Mouse (Mus musculus) T-helper 17 cell (primary cell): Measurements from ENCODE around the gene Zfp874b.
"Not testable (repeated sequence)": the region's sequence is repeated elsewhere in the genome, so short reads cannot be mapped to it uniquely, and the experiment has no call there.

Experiments
- in situ Hi-C, 2 experiments: fragments of 300-600 bp; cut with MboI, MseI; formaldehyde crosslinking; loops; 1 replicate in 1 of 2; 2 replicates in 1 of 2; pipeline ENCODE4 v1.15.1; 2025; ENCODE audit warnings: high pct_unique_total_duplicates in 2 of 2

Gene Zfp874b

DNA sequence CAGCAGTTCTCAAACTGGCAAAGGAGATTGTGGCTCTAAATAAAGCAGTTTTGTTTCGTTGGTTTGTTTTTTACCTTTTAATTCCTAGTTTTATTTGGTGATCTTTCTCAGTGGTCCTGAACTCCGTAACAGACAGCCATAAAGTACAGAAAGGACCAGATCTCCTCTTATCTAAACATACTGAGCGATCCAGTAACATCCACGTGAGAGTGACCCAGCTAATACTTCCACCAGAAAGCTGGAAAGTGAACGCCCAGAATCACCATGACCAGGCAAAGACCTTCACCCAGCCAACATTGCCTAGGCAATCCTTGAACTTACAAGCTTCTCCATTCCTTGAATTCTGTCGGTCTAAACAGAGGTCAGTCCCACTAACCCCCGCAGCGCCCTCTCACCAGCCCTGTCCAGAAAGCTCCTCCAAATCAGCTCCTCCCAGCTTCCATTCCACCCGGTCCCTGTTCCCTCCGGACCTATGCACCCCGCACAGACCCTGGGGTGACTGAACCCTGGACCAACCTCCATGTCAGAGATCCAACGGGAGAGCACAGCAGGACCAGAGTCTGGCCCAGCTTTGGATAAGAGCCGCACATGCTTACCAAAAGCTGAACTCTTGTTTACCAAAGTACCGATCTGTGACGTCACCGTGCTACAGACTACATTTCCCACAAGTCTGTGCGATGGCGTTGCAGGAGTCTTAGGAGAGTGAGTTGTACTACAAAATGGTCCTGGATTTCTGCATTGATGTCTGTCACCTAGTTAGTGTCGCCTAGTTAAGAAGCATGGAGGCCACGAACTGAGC lies at the start of gene Zfp874b:
Zfp874b (minus strand) TSS at position 634 of the 799 bp plus-strand sequence.
- in situ Hi-C loops = no loop called here

GRCm38 (mm10) chr13:67527049-67527730 lies 43.1 kb upstream of the Zfp874b start:
- in situ Hi-C loops = loop anchor here in 1 of 2 experiments (10.0 to 25.0 kb wide), 2 partner anchors 615 to 1978 kb away; partner anchors contain the start of gene Gm10767

- in situ Hi-C loops = loop anchor here in 1 of 2 experiments (10.0 to 25.0 kb wide), 2 partner anchors 614 to 1979 kb away; partner anchors contain the start of gene Gm10767
These were observed 41.8 kb upstream of the Zfp874b start, which contains the start of the genes Gm26965 and Zfp87 for GRCm38 (mm10) chr13:67525753-67526410. Gm26965 (minus strand) TSS chr13:67526151. Zfp87 (minus strand) TSS chr13:67526177.

- in situ Hi-C loops = no loop called here
These were observed 16.9 kb upstream of the Zfp874b start for GRCm38 (mm10) chr13:67500908-67501307.

DNA sequence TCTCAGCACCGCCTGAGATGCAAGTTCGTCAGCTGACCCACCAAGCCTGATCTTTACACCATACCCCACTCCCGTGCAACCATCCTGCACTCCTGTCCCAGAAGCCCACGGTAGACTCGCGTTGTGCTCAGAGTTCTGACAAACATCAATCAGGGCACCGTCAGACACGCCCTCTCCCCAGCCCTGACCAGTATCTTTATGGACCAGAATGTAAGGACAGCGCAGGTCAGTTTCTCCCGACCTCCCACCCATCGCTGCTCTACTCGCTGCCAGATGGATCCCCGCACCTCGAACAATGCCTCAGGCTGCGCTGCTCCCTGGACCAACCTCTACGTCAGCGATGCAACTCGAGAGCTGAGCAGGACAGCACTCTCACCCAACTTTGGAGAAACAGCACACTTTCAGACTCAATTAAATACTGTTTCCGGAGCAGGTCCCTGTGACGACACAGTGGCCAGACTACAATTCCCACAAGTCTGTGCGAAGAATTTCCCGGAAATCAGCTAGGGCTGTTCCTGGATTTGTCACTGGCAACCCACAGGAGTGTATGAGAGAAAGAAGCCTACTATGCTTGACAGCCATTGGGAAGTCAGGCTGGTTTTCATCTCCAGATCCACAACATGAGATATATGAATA lies 16.1 kb upstream of the Zfp874b start, which contains the start of gene Zfp58:
Zfp58 (minus strand) TSS at position 472 of the 636 bp plus-strand sequence.
- in situ Hi-C loops = no loop called here

- in situ Hi-C loops = no loop called here
These were observed 11.6 kb upstream of the Zfp874b start for GRCm38 (mm10) chr13:67495631-67496030.

- in situ Hi-C loops = no loop called here
These were observed 360 bp upstream of the Zfp874b start for GRCm38 (mm10) chr13:67484424-67484811.

- in situ Hi-C loops = no loop called here
These were observed 2.5 kb downstream of the Zfp874b start for GRCm38 (mm10) chr13:67481528-67481927.

DNA sequence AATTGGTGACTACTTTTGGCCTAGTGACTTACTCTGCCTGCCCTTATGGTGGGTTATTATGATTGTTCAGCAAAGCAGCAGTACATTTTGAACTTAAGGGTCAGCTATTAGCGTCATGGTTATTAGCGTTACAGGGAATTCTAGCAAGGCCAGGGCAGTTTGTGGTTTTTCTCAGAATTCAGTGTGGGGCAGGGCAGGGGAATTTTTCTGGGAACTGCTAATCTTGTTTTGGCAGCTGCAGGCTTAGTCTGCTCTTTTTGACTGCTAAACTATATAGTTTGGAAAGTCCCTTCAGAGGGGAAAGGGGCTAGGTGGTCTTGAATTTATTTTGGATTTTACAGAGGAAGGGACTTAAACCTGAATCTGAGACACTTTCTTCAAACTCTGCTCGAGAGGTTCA lies 14.8 kb downstream of the Zfp874b start:
- in situ Hi-C loops = no loop called here

DNA sequence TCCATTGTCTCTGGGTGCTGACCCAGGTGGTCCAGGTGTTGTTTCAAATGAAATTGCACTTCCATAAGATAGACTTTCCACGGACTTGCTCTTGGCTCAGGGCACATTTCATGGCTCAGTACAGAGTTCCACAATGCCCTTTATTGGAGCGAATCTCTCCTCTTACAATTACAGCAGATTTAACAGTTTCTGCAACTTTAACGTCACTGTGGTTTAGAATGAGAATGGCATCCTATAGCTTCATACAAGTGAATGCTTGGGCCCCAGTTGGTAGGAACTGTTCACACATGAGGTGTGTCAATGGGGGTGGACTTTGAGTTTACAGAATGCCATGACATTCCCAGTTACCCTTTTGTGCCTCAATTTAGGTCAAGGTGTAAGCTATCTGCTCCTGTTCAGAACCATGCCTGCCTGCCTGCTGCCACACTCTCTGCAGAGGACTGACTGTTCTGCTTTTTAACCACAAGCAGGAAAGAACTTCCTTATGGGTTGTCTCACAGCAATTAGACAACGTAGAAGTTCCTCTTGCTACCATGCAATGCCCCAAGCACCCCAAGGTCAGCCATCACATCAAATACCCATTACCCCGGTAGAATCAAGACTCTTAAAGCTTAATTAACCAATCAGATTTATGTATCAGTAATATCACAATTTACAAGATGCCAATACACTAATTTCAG lies 20.4 kb downstream of the Zfp874b start:
- in situ Hi-C loops = not testable (repeated sequence)

- in situ Hi-C loops = no loop called here
These were observed 32.1 kb downstream of the Zfp874b start for GRCm38 (mm10) chr13:67452021-67452309.

- in situ Hi-C loops = no loop called here
These were observed 32.7 kb downstream of the Zfp874b start, which contains the start of gene Zfp874a for GRCm38 (mm10) chr13:67451172-67452020. Zfp874a (minus strand) TSS chr13:67451624.

DNA sequence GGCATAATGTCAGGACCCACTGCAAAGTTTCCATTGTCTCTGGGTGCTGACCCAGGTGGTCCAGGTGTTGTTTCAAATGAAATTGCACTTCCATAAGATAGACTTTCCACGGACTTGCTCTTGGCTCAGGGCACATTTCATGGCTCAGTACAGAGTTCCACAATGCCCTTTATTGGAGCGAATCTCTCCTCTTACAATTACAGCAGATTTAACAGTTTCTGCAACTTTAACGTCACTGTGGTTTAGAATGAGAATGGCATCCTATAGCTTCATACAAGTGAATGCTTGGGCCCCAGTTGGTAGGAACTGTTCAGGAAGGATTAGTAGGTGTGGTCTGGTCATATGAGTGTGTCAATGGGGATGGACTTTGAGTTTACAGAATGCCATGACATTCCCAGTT lies 47.0 kb downstream of the Zfp874b start:
- in situ Hi-C loops = not testable (repeated sequence)

DNA sequence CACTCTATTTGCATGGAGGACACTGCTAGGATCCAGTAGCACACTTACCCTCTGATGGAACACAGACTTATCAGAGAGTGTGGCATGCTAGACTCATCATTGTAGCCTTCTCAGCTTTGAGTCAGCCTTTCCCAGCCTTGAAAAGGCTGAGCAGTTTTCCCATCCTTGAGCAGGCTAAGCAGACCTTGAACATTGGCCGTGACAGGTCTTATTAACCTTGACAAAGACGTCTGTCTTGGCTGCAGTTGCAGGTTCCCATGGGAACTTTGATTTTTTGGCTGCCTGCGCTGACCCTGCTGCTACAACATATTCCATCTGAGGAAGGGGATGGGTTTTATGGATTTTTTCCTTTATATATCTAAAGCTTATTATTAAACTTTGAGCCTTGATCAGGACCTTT lies 55.9 kb downstream of the Zfp874b start:
- in situ Hi-C loops = no loop called here

GRCm38 (mm10) chr13:67425699-67426098 lies 58.4 kb downstream of the Zfp874b start:
- in situ Hi-C loops = not testable (repeated sequence)

- in situ Hi-C loops = not testable (repeated sequence)
These were observed 61.5 kb downstream of the Zfp874b start for GRCm38 (mm10) chr13:67422532-67422931.
